Mouse (Mus musculus) kidney, embryonic 15.5 days (tissue): Measurements from ENCODE around the gene Gatb. TPM values are rescaled to one million over a fixed set of nuclear protein-coding genes. Genes with fewer than 3 reads are reported as not detected.
A peak's percentile ranks its signal among the peaks of the same experiment; 100 is the strongest.

Experiments used
- ATAC-seq: fragments of 200-750 bp; cut with Nextera tagmentation; replicated peaks from 2 replicates; pipeline ENCODE4 v1.8.0; 2017; ENCODE audit warnings: moderate TSS enrichment; ENCODE audit not compliant: low FRiP score
- H3K27ac ChIP-seq: fragments of 300-500 bp; sonication (generic); 2 replicates; pipeline ENCODE4 v1.5.1; 2015; ENCODE audit warnings: mild to moderate bottlenecking, inconsistent platforms
- H3K27me3 ChIP-seq: fragments of 300-500 bp; sonication (generic); 2 replicates; pipeline ENCODE4 v1.6.1; 2015; ENCODE audit warnings: inconsistent platforms
- H3K36me3 ChIP-seq: fragments of 300-500 bp; sonication (generic); 2 replicates; pipeline ENCODE4 v1.6.1; 2015; ENCODE audit warnings: inconsistent platforms
- H3K4me1 ChIP-seq: fragments of 300-500 bp; sonication (generic); 2 replicates; pipeline ENCODE4 v1.6.1; 2015; ENCODE audit warnings: inconsistent platforms
- H3K4me2 ChIP-seq: fragments of 300-500 bp; sonication (generic); 2 replicates; pipeline ENCODE4 v1.6.1; 2015; ENCODE audit warnings: moderate library complexity, mild to moderate bottlenecking, inconsistent platforms
- H3K4me3 ChIP-seq: fragments of 300-500 bp; sonication (generic); replicated peaks from 2 replicates; pipeline ENCODE4 v1.5.1; 2015; ENCODE audit warnings: mild to moderate bottlenecking, inconsistent platforms
- H3K9ac ChIP-seq: fragments of 300-500 bp; sonication (generic); 2 replicates; pipeline ENCODE4 v1.6.1; 2015; ENCODE audit warnings: mild to moderate bottlenecking, inconsistent platforms
- H3K9me3 ChIP-seq: fragments of 300-500 bp; sonication (generic); replicated peaks from 2 replicates; pipeline ENCODE4 v1.6.1; 2016; ENCODE audit warnings: inconsistent platforms
- WGBS: fragments of 180-500 bp; shearing (Covaris S2); methylation state at CpG from one replicate; pipeline ENCODE4 v1.1.7; 2015; ENCODE audit warnings: mixed read lengths; 5-methylcytosine and 5-hydroxymethylcytosine counted together
- polyA plus RNA-seq: library from polyadenylated mRNA; unstranded; fragments of >200 nt; fragmentation: Nextera tagmentation; extraction: Ambion mirVana; gene quantifications from 2 replicates; pipeline ENCODE4 v1.2.1, GENCODE M21; 2015

Gene Gatb
- polyA plus RNA-seq, 1 experiment from 2014 or later: 28.2 TPM

DNA sequence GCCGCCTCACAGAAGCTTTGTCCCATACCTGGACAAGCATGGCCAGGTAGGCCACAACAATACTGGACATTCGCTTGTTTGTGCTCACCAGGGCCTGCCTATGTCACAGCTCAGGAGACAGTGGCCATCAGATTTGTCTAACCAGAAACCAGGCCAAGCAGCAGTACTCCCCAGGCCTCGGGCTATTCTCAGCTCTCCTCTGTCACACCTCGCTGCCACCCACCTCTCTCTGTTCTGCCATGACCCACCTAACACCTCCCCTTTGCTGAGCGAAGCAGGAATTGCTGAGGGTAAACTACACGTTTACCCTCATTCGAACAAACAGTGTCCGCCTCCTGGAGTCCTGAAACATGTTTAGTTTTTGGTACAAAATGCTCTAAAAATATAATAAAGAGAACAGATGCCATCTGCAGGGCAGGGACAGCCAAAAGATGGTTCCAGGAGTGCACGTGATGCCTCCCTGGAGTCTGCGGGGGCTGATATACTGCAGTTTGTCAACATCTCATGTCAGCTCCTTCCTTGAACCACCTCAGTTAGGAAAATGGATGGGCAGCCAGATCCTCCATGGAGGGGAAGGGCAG is 90.8 kb downstream of the Gatb start:
- Histone ChIP-seq H3K36me3 (no peaks in the 10 kb centered on the region), H3K9ac (no peak overlapping the region), H3K4me1 (peaks cover 25% of the 10 kb centered on the region), H3K9me3 (no peaks in the 10 kb centered on the region), H3K4me2 (no peak overlapping the region), H3K27ac (no peak overlapping the region), H3K27me3 (no peaks in the 10 kb centered on the region), H3K4me3 (no peak overlapping the region)
- peak; percentile 55 for ATAC-seq
- 65% methylated on average over 10 of the region's 10 CpGs for WGBS

GRCm38 (mm10) chr3:85666166-85666565 is 92.2 kb downstream of the Gatb start:
- H3K27me3 ChIP-seq: no peaks in the 10 kb centered on the region
- H3K4me2 ChIP-seq: no peak overlapping the region
- peaks cover 25% of the 10 kb centered on the region for H3K4me1 ChIP-seq
- H3K4me3 ChIP-seq: no peak overlapping the region
- H3K9me3 ChIP-seq: no peaks in the 10 kb centered on the region
- 55% methylated on average over 3 of the region's 3 CpGs for WGBS
- H3K36me3 ChIP-seq: no peaks in the 10 kb centered on the region
- ATAC-seq: peak; percentile 83
- no peak overlapping the region for H3K27ac ChIP-seq
- no peak overlapping the region for H3K9ac ChIP-seq

DNA sequence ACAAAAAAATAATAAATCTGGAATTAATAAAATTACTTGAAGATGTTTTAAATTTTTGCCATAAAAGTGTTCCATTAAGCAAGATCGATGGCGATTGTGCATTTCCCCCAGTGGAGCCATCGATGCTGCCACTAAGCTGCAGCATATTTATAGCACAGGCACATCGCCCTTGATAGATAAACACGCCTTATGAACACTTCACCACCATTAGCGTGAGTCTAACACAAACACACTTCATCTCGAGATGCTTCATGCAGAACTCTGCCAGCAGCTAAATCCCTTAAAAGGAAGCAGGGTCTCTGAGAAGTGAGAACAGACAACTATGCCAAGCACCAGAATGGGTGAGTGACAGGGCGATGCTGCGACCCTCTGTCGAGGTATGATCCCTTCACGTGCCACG is 92.8 kb downstream of the Gatb start:
- H3K4me3 ChIP-seq: no peak overlapping the region
- no peak overlapping the region for H3K9ac ChIP-seq
- peaks cover 25% of the 10 kb centered on the region for H3K4me1 ChIP-seq
- WGBS: 66% methylated on average over 12 of the region's 12 CpGs
- ATAC-seq: no peak
- no peaks in the 10 kb centered on the region for H3K27me3 ChIP-seq
- H3K36me3 ChIP-seq: no peaks in the 10 kb centered on the region
- no peaks in the 10 kb centered on the region for H3K9me3 ChIP-seq
- H3K27ac ChIP-seq: no peak overlapping the region
- no peak overlapping the region for H3K4me2 ChIP-seq

DNA sequence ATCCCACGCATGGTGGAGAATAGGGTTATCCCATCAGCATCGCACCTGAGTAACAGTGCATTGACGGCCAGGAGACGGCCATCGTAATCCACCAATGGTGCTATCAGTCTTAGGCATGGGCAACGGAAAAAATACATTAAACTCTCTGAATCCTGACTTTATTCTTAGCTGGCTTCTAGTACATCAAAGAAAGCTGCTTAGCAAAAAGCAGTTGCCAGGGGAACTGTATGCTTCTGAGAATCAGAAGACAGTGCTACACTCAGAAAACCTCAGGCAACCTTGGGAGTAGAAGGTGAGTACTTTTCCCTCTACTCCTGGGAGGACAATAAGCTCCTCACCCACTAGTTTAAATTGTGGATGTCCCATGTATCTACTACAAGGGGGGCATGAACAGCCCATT is 93.8 kb downstream of the Gatb start:
- H3K4me3 ChIP-seq: no peak overlapping the region
- no peak overlapping the region for H3K9ac ChIP-seq
- H3K4me1 ChIP-seq: peaks cover 25% of the 10 kb centered on the region
- no peak overlapping the region for H3K27ac ChIP-seq
- H3K27me3 ChIP-seq: no peaks in the 10 kb centered on the region
- no peak for ATAC-seq
- WGBS: 88% methylated on average over 6 of the region's 6 CpGs
- no peaks in the 10 kb centered on the region for H3K36me3 ChIP-seq
- H3K4me2 ChIP-seq: no peak overlapping the region
- no peaks in the 10 kb centered on the region for H3K9me3 ChIP-seq

GRCm38 (mm10) chr3:85669844-85670243 is 95.9 kb downstream of the Gatb start:
- Histone ChIP-seq H3K36me3 (no peaks in the 10 kb centered on the region), H3K4me2 (no peak overlapping the region), H3K9me3 (no peaks in the 10 kb centered on the region), H3K27ac (no peak overlapping the region), H3K4me1 (peaks cover 11% of the 10 kb centered on the region), H3K27me3 (no peaks in the 10 kb centered on the region), H3K4me3 (no peak overlapping the region), H3K9ac (no peak overlapping the region)
- 90% methylated on average over 6 of the region's 6 CpGs for WGBS
- no peak for ATAC-seq

DNA sequence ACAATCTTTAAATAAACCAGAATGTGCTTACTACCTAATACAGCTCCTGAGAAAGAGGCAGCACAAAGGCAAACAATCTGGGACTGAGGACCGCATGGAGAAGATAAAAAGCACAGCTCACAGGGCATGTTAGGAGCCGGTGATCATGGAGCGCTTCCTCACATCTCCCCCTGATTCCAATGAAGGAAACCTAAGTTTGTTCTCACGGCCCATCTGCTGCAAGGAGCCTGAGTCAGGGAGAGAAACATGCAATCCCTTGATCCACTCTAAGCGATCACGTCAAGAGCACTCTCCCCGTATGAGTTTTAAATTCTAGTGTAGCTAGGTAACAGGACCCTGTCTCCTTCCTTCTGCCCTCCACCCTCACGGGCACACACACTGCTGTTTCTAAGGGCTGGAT is 103.2 kb downstream of the Gatb start:
- Histone ChIP-seq H3K4me1 (no peaks in the 10 kb centered on the region), H3K27ac (no peak overlapping the region), H3K36me3 (no peaks in the 10 kb centered on the region), H3K9me3 (no peaks in the 10 kb centered on the region), H3K9ac (no peak overlapping the region), H3K27me3 (no peaks in the 10 kb centered on the region), H3K4me2 (no peak overlapping the region), H3K4me3 (no peak overlapping the region)
- 85% methylated on average over 8 of the region's 8 CpGs for WGBS
- ATAC-seq: no peak

GRCm38 (mm10) chr3:85677952-85678351 is 104.0 kb downstream of the Gatb start:
- Histone ChIP-seq H3K9me3 (no peaks in the 10 kb centered on the region), H3K9ac (no peak overlapping the region), H3K4me1 (no peaks in the 10 kb centered on the region), H3K36me3 (no peaks in the 10 kb centered on the region), H3K4me3 (no peak overlapping the region), H3K4me2 (no peak overlapping the region), H3K27ac (no peak overlapping the region), H3K27me3 (no peaks in the 10 kb centered on the region)
- ATAC-seq: no peak
- WGBS: 80% methylated on average over 3 of the region's 3 CpGs

GRCm38 (mm10) chr3:85679312-85679933 is 105.5 kb downstream of the Gatb start:
- Histone ChIP-seq H3K4me2 (no peak overlapping the region), H3K36me3 (no peaks in the 10 kb centered on the region)
- 90% methylated on average over 8 of the region's 8 CpGs for WGBS

DNA sequence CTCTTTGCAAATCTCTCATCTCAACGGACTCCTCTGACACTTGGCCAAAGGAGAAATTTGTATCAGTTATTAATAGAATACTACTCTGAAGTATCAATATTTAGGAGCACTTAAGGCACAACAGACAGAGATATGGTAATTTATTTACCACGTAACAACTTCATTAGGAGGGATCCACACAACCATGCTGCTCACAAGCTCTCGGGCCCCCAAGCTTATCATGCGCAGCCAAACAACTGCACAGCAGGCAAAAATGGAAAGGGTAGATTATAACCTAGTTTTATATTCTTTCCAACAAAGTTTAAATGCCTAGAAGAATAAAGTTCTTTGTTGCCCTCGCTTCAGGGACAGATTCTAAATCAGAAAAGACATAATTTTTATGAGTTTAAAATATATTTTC is 106.0 kb downstream of the Gatb start:
- H3K9me3 ChIP-seq: no peaks in the 10 kb centered on the region
- WGBS: 86% methylated on average over 5 of the region's 5 CpGs
- no peaks in the 10 kb centered on the region for H3K27me3 ChIP-seq
- no peaks in the 10 kb centered on the region for H3K4me1 ChIP-seq
- H3K9ac ChIP-seq: no peak overlapping the region
- H3K27ac ChIP-seq: no peak overlapping the region
- no peaks in the 10 kb centered on the region for H3K36me3 ChIP-seq
- H3K4me2 ChIP-seq: no peak overlapping the region
- no peak for ATAC-seq
- no peak overlapping the region for H3K4me3 ChIP-seq

More at GRCm38 (mm10) chr3:85679312-85679933, 105.5 kb downstream of the Gatb start:
- Histone ChIP-seq H3K27ac (no peak overlapping the region), H3K4me1 (no peaks in the 10 kb centered on the region), H3K4me3 (no peak overlapping the region), H3K9ac (no peak overlapping the region), H3K9me3 (no peaks in the 10 kb centered on the region), H3K27me3 (no peaks in the 10 kb centered on the region)
- no peak for ATAC-seq

- no peak overlapping the region for H3K4me2 ChIP-seq
- WGBS: 88% methylated on average over 7 of the region's 7 CpGs
- H3K36me3 ChIP-seq: no peaks in the 10 kb centered on the region
- no peaks in the 10 kb centered on the region for H3K27me3 ChIP-seq
- H3K9me3 ChIP-seq: no peaks in the 10 kb centered on the region
- no peak for ATAC-seq
- no peak overlapping the region for H3K4me3 ChIP-seq
- no peaks in the 10 kb centered on the region for H3K4me1 ChIP-seq
- no peak overlapping the region for H3K27ac ChIP-seq
- H3K9ac ChIP-seq: no peak overlapping the region
Observed at GRCm38 (mm10) chr3:85681136-85681535, 107.2 kb downstream of the Gatb start.

DNA sequence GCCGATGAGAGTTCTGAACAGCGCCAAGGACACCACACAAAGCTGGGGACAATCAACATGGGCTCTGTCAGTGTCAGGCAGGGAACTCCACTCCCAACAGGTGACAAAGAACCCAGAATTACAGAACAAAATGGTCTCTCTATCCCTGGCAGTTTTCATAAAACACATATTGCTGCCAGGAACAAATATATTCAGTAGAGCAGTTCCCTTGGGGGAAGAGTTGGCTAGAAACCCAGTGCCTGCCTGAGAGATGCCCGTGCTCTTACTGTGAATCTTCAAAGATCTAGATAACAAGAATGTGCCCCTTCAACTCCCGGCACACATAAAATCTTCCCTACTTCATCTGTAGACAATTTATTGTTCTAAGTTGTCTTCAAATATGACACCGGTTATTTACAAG is 109.7 kb downstream of the Gatb start:
- 89% methylated on average over 5 of the region's 5 CpGs for WGBS
- Histone ChIP-seq H3K27ac (no peak overlapping the region), H3K9ac (no peak overlapping the region), H3K4me3 (no peak overlapping the region), H3K4me2 (no peak overlapping the region), H3K36me3 (no peaks in the 10 kb centered on the region), H3K4me1 (no peaks in the 10 kb centered on the region), H3K9me3 (no peaks in the 10 kb centered on the region), H3K27me3 (no peaks in the 10 kb centered on the region)
- ATAC-seq: no peak

- Histone ChIP-seq H3K27me3 (no peaks in the 10 kb centered on the region), H3K4me2 (no peak overlapping the region), H3K9ac (no peak overlapping the region), H3K36me3 (no peaks in the 10 kb centered on the region), H3K4me3 (no peak overlapping the region), H3K4me1 (no peaks in the 10 kb centered on the region), H3K27ac (no peak overlapping the region), H3K9me3 (no peaks in the 10 kb centered on the region)
- no peak for ATAC-seq
- WGBS: 86% methylated on average over 8 of the region's 8 CpGs
Observed at GRCm38 (mm10) chr3:85685271-85685670, 111.4 kb downstream of the Gatb start.

DNA sequence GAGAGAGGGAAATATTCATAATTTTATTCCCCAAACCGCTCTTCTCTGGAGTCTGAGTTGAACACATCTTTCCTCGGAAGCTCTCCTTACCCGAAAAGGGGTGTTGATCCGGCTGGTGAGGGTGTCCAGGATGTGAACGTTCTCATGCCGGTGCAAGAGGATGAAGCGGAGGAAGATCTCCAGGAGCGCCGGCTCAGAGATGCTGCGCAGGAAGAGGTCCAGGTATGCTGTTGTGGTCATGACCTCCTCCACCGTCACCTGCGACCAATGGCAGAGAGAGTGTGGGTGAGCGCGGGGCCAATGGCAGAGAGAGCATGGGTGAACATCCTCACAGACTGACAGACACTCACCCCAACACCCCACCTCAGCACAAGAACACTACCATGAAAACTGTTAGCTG is 114.4 kb downstream of the Gatb start:
- H3K27me3 ChIP-seq: no peaks in the 10 kb centered on the region
- H3K4me2 ChIP-seq: no peak overlapping the region
- 94% methylated on average over 14 of the region's 14 CpGs for WGBS
- H3K27ac ChIP-seq: no peak overlapping the region
- no peak overlapping the region for H3K9ac ChIP-seq
- H3K4me1 ChIP-seq: no peaks in the 10 kb centered on the region
- H3K4me3 ChIP-seq: no peak overlapping the region
- no peaks in the 10 kb centered on the region for H3K9me3 ChIP-seq
- no peak for ATAC-seq
- no peaks in the 10 kb centered on the region for H3K36me3 ChIP-seq
